14 mouse cellular contexts compared by ENCODE assay signal in genomic region chrX:6580671-6581070, GRCm38 (mm10).
DNase-seq lines count a peak whose midpoint lies in the region; ATAC-seq and TF ChIP-seq lines count a peak whose summit lies in the region.
"Had no signal": no experiment of that assay in that cellular context is flagged by ENCODE, and none has a peak within 500 bp of the region (broad histone marks: within the 10 kb centered on the region; RNA-seq: fewer than 3 reads in every experiment).

No protein-coding gene starts in this region.

- H3K27me3 ChIP-seq in heart, embryonic 14.5 days (ENCODE audit: control insufficient read depth, insufficient read depth, low read length): no peaks in the 10 kb centered on the region
- no peaks in the 10 kb centered on the region for H3K27me3 ChIP-seq in limb, embryonic 10.5 days (ENCODE audit: low read depth, poor library complexity, severe bottlenecking)

- no peak for DNase-seq in gastrocnemius, adult 2 months
- DNase-seq in gastrocnemius, adult 8-10 months (ENCODE audit: low spot score in 2 of 2): no peak
- DNase-seq in kidney, postnatal 4 days: peak; percentile 10 to 15
- no peak for DNase-seq in kidney, adult 18-20 months
- peak; percentile 22 for DNase-seq in lung, postnatal 10 days
- no peak for DNase-seq in spleen, adult 12 weeks (ENCODE audit: low spot score)
- DNase-seq in limb, embryonic 10.5 days (ENCODE audit: low spot score): no peak
- DNase-seq: kidney, adult 9 months; right cerebral cortex, postnatal 25 days; thymus, adult 2 months had no signal

- H3K27ac ChIP-seq in gastrocnemius, adult 2 months: peak overlapping the region; percentile 29; the same call in 1 of the 2 replicates
- H3K27ac ChIP-seq in heart, embryonic 14.5 days (replicated peaks in 1 of 2; ENCODE audit: control insufficient read depth in 1 of 2, insufficient read depth in 1 of 2, low read depth in 2 of 2, low read length in 2 of 2): peak overlapping the region; percentile 19 to 39; a peak in 1 of 4 replicates
- H3K27ac ChIP-seq in limb, embryonic 10.5 days: no peak overlapping the region
- H3K27ac ChIP-seq: left cerebral cortex, adult 2 months had no signal

- H3K4me3 ChIP-seq in gastrocnemius, adult 2 months: peak overlapping the region; percentile 58
- H3K4me3 ChIP-seq in heart, embryonic 14.5 days (ENCODE audit: control insufficient read depth in 1 of 2, insufficient read depth in 1 of 2, low read depth in 1 of 2, low read length in 2 of 2): no peak overlapping the region
- H3K4me3 ChIP-seq in limb, embryonic 10.5 days: no peak overlapping the region
- H3K4me3 ChIP-seq: left cerebral cortex, adult 2 months had no signal

- H3K36me3 ChIP-seq in heart, embryonic 14.5 days (ENCODE audit: control insufficient read depth, insufficient read depth, low read length): no peaks in the 10 kb centered on the region
- H3K36me3 ChIP-seq in limb, embryonic 10.5 days: peaks cover 34% of the 10 kb centered on the region

- 60% methylated on average over 6 of the region's 6 CpGs for WGBS in heart, embryonic 14.5 days
- WGBS in limb, embryonic 10.5 days: 81% methylated on average over 6 of the region's 6 CpGs

- H3K9ac ChIP-seq in heart, embryonic 14.5 days (ENCODE audit: low read length): no peak overlapping the region

- H3K4me1 ChIP-seq in heart, embryonic 14.5 days (ENCODE audit: control insufficient read depth in 2 of 2, insufficient read depth in 2 of 2, low read length in 2 of 2): no peaks in the 10 kb centered on the region
- peaks cover 6% of the 10 kb centered on the region; the same call in 1 of the 2 replicates for H3K4me1 ChIP-seq in limb, embryonic 10.5 days

- H3K4me2 ChIP-seq in heart, embryonic 14.5 days (ENCODE audit: low read length): no peak overlapping the region

- no peak for ATAC-seq in heart, embryonic 14.5 days (ENCODE audit: insufficient number of reproducible peaks, insufficient read depth, low FRiP score, low read depth)
- ATAC-seq: forebrain, embryonic 16.5 days; hindbrain, embryonic 16.5 days had no signal

- TF ChIP-seq CTCF in gastrocnemius, adult 2 months (IDR thresholded peaks at IDR 0.05): no peak

- H3K9me3 ChIP-seq in heart, embryonic 14.5 days (ENCODE audit: control insufficient read depth, low read length): no peaks in the 10 kb centered on the region
- H3K9me3 ChIP-seq in limb, embryonic 10.5 days (replicated peaks): no peaks in the 10 kb centered on the region

- intact Hi-C loops in gastrocnemius, adult 2 months (cut with DNase I): no loop called here

Comparison
In these comparisons a context has a peak if more than half of its experiments do, and no peak if none do; other contexts are left out.
1. DNase-seq: peak in kidney, postnatal 4 days (2 of 2) and lung, postnatal 10 days (single experiment); none in gastrocnemius, adult 2 months (single experiment), gastrocnemius, adult 8-10 months (0 of 2), kidney, adult 18-20 months (single experiment), spleen, adult 12 weeks (single experiment) and limb, embryonic 10.5 days (single experiment).